Mouse (Mus musculus): ENCODE data around the gene Pknox2. TPM values are rescaled to one million over a fixed set of nuclear protein-coding genes. Genes with fewer than 3 reads are reported as not detected.

Pknox2 gene
- polyA plus RNA-seq, 2 experiments from 2014 or later: not detected

DNA sequence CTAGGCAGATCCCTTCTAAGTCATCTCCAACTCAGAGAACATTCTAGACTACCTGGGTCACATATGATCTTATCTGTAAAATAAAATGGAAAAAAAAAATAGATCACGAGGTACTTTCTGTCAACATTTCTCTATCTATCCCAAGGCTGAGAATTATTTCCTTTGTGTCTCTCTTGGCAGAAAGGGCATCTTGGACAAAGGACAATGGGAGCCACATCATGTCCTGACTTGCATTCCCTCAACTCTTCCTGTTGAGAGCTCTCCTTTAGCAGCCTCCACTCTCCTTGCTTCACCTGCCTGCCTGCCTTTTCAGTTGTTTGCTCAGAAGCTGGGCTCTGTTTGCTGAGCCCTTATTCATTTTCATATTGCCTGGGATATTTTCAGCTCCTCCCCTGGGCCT lies 103.0 kb downstream of the Pknox2 start:
- no peak for ATAC-seq

DNA sequence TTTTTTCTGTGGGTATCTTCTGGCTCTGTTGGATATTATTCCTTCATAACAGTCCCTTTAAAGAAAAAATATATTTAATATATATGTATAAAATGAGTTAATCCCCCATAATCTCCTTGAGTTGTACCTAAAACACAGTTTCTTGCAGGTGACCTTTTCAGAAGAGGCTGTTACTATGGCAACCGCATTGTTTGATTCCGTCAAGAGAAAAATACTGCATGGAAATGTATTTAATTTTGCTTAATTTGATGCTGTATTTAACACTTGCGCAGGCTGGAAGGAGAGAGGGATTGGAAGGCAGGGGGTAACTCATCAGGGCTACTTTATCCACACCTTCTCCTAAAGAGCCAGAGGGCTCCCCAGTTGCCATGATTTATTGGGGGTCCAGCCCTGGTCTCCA lies 108.3 kb downstream of the Pknox2 start:
- no peak for ATAC-seq

DNA sequence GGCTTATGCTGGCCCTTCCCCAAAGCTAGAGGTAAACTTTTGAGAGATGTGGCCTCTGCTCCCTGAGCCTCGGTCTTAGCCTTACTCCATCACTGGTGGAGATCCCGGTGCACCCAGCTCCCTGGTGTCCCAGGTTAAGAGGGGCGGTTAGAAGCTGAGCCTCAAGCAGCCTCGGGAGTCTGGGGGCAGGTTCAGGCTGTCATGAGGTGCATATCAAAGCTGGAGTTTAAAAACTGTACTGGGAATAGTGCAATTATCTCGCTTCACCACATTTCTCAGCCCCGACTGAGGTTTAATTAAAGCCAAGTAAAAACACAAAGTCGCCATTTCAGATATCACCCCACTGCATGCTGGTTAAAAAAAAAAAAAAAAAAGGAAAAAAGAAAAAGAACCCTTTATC lies 108.8 kb downstream of the Pknox2 start:
- no peak for ATAC-seq

DNA sequence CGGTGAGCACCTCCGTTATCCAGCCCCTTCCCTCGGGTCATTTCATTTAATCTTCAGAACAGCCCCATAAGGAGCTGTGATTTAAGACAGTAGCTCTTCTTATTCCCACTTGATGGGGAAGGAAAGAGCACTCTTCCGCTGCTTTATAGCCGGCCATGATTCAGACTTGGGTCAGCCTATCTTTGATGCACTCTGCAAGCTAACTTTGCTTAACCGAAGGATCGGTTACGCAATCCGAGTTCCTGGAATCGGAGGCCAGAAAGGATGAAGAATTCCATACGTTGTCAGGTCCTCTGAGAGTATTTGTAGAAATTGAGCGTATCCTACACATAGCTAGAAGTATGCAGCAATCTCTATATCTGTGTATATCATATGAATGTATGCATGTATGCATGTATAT lies 109.8 kb downstream of the Pknox2 start:
- ATAC-seq: no peak

DNA sequence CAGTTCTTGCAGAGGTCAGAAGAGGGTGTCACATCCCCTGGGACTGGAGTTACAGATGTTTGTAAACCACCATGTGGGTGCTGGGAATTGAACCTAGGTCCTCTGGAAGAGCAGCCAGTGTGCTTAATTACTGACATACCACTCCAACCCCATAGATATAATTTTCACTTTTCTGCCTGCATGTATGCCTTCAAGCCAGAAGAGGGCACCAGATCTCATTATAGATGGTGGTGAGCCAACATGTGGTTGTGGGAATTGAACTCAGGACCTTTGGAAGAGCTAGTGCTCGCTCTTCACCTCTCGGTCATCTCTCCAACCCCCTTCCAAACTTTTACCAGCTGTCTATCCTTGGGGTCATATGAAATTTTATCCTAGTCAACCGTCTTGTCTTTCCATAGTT lies 112.0 kb downstream of the Pknox2 start:
- no peak for ATAC-seq

DNA sequence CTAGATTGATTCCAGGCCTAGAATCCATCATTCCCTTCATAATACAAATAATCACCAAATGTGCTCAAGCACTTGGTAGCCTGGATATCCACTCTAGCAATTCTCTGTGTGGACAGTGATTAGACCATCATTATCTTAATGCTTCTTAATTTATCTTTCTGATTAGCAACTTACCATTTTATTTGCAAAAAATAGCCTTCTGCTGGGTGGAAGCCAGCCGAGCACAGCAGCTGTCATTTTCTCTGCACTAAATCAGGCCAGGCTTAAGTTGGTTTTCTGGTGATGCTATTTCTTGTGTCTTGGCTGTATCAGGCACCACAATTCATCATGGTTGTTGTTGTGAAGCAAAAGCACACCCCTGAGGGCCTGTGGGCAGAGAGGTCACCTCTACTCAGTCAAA lies 112.9 kb downstream of the Pknox2 start:
- ATAC-seq: no peak

DNA sequence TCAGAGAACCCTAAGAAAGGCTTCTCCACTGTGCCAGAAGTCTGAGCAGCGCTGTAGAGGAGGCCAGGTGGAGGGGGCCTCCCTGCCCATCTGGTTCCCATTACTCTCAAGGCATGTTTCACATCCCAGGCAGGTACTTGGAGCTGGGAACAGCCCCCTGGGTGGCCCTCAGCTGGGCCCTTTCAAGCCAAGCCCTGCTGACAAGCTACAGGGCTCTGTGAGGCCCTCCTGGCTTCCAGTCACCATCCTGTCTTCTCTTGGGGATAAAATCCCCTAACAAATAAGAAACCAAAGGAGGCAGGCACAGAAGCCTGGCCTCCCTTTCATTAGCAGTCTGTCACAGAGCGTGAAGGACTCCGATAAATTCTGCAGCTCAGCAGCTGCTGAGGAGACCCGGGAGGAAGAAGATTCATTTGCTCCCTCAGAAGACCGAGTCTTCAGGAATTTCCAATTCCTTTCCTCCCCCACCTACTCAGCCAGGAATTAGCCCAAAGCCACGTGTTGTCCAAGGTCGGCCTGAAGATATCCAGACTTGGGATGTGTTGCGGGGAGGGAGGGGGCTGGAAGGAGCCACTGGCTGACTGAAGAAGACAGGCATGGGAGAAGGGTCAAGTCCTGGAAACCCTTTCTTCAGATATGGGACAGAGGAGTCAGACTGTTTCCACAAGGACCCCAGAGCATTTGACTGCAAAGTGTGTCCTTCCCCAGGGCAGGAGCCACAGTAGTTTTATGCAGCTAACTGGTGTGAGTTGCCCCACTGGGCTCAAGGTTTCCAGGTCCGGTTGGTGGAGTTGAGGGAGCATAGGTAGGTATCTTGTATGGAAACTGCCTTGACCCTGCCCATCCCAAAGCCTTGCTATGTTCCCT lies 116.6 kb downstream of the Pknox2 start:
- no peak for ATAC-seq

DNA sequence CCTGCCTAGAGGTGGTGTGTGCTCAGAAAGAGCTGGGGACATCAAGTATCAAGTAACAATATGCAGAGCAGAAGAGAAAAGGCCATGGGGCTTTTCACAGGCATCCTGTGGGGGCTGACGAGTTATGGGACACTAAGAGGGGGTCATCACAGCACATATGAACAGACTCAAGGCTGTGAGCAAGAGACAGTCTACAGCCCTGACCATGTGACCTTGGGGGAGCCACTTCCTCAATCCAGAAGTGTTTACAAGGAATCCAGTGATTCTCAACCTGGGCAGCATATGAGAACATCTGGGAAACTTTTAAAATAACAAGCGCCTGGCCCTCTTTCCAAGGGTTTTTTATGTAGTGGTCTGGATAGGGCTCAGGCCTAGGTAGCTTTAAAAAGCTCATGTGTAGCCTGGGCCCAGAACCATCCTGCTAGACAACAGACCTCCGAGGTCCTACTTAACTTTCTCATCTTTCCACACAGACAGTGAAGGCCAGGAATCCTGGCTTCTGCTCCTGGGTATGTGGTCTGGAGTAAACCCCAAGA lies 117.3 kb downstream of the Pknox2 start:
- ATAC-seq: no peak

DNA sequence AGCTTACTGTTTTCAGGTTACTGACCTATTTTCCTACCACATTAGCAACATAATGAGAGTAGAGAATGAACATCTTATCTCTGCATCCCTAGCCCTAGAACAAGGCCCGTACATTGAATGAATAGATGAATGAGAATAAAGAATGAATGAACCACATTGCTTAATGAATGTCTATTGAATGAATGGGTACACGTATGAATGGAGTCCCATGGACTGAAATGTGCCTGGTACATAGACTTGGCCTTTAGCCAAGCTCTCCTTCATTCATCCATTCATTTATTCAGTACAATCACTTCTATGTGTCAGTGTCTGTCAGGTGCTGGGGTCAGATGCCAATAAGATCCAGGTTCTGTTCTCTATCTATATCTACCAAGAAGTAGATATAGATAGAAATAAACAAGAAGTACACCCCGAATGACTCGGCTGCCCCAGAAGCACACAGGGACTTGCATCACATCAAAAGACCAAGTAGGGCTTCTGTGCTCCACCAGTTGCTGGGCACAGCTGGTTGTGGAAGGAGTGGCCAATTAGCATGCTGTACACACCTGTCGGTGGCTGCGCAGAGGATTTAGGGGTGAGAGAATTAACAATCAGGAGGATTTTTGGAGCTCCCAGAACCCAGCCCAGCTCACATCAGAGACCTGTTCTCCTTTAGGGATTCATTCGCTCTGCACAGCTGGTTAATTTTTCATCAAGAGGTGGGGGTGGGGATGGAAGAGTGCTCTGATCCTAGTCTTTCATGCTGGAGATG lies 119.2 kb downstream of the Pknox2 start:
- ATAC-seq: no peak

DNA sequence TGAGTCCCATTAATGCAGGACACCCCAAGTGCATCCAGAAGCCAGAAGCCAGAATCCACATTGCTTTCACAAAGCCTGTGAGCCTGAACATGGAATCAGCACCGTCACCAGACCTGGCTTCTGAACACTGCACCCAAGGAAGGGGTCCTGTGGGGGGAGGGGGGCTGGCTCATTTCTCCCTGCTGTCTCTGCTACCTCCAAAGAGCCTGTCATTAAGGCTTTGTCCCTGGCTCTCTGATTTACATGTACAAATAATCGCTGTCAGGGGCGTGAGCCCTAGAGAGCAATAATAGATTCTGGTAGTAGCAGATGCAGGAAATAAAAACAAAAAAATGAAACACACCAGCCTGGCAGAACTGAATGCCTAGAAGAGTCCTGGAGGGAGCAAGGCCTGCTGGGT lies 121.3 kb downstream of the Pknox2 start:
- ATAC-seq: no peak

DNA sequence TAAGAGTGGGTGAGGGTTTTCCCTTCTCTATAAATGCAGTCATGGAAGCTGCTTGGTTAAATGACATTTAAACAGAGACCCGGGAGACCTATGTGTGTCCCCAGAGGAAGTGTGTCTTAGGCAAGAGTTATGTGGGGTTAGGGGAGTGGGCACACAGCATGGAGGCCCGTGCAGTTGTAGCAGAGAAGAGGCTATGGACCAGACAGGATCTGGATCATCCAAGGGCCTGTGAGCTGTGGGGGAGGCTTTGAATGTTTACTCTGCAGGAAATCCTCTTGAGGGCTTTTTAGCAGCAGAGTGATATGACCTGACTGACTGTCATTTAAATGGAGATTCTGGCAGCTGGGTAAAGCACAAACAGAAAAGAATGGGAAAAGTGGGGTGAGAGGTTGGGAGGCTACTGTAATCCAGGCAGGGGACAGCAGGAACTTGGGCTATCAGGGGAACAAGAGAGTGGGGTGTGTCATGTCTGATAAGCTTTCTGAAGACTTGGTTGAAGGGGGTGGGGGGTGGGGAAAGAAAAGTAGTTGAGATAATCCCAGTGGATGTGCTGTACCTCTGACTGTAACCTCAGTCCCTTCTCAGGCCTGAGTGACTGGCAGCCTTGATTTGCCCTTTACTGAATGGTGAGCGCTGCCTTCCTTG lies 125.5 kb downstream of the Pknox2 start:
- ATAC-seq: no peak

DNA sequence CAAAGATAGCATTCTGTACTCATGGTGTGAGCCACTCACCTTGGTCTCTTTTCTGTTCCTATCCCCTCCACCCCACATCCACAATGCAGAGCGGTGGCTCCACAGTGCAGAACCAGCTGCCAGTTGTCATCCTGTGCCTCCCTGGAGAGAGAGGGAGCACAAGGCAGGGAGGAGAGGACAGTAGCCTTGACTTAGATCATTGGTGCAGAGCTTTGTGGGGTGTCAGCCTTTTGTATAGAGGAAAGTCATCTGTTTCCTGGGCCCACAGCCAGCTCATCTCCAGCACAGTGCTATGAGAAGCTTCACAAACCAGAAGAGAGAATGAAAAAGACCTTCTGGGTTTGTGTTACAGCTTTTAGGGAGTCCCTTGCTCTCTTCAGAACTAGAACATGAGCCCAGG lies 129.1 kb downstream of the Pknox2 start:
- no peak for ATAC-seq

DNA sequence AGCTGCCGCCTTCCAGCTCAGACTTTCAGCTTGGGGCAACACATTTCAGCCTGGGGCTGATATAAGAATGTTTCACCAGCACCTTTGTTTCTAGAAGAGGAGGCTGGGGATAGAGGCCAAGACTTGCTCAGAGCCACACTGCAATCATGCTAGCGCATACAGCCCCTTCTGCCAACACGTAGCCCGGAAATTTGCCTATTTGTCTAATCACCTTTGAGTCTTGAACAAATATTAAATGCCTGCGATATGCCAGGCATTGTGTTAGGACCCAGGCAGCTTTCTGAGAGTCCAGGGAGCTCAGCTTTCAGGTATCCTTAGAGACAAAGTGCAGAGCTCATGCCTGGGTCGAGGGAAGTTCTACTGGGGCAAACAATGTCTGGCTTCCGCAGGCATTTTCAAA lies 130.0 kb downstream of the Pknox2 start:
- no peak for ATAC-seq

DNA sequence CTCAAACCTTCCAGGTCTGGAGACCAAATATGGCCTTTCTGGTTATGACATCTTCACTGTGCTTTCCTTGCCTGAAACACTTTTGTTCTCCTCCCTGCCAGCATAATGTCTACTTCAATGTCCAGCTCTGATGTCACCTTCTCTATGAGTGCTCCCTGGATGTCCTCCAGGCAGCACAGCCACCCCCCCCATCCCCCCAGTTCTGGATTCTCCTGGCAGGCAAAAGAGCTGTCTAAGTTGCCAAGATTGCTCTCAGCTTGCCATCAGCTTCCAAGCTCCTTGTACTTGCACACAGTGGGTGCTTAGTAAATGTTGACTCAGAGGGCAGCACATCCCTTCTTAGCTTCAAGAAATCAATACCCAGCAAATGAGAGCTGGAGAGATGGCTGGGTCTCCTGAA lies 131.0 kb downstream of the Pknox2 start:
- no peak for ATAC-seq

DNA sequence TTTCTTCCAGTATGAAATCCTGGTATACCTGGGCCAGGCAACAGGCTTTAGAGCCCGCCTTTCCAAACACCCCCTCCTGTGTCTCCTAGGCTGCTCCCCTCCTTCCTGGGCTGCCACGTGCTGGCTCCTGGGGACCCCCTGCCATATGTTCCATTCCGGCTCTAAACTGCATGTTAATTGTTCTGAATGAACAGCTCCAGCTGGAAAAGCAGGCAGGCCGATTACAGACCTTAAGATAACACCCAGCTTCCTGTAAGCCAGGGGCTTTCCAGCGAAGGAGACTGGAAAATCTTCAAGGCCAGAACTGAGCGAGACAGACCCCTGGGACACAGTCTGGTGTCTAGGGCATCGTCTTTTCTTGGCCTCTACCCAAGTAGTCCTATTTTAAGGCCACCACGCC lies 133.6 kb downstream of the Pknox2 start:
- ATAC-seq: no peak

DNA sequence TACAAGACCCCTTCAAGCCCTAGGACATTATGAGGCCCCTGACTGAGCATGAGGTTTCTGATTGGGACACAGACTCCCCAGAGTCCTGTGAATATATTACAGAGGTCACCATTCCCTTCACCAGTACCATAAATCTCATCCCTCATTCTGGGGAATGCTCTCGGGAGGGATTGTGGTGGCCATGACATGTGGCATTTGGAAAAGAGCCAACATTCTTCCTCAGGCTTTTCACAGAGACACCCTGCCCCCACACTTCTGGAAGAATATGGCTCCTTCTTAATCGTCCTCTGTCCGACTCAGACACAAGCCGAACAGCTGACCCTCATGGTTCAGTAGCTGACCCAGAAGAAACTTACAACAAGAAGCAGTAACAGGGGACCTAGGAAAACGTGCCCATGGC lies 139.1 kb downstream of the Pknox2 start:
- ATAC-seq: no peak

DNA sequence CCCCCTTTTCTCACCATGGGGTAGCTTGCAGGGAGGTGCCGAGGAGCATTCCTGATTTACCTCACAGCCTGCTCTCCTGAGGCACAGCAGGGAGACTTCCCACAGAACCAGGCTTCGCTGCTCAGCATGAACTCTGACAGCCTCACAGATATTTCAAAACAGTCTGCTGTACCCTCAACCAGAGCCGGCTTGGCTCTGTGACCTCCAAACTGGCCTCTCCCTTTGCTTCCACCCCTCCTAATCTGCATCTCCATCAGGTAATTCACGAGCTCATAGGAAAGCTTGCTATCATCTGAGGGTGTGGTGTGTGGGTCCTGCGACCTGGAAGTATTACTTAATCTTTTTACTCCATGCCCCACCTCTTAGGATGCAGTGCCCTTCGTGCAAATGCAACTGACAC lies 142.5 kb downstream of the Pknox2 start:
- ATAC-seq: no peak

DNA sequence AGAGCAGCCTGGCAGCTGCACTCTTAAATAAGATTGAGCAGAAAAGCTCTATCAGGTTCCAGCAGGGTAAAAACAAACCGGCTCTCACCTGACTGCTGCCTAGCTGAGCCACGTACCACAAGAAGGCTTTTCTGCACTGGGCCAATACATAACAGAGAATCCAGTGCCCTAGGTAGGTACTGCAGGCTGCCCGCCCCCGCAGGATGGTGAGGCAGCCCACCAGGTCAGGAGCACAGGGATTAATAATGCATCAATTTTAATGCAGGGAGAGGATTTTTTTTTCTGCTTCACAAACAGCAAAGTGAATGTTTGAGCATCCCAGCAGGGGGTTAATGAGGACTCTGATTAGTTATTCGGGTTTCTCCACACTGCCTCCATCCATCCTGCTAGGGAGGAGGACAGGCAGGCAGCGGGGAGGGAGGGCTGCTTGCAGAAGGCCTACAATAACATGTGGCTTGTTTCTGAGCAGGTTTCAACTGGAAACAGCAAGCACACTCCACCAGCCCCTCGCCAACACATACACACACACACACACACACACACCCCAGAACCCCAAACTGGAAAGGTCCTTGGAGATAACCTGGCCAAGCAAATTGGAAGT lies 145.2 kb downstream of the Pknox2 start:
- ATAC-seq: no peak

DNA sequence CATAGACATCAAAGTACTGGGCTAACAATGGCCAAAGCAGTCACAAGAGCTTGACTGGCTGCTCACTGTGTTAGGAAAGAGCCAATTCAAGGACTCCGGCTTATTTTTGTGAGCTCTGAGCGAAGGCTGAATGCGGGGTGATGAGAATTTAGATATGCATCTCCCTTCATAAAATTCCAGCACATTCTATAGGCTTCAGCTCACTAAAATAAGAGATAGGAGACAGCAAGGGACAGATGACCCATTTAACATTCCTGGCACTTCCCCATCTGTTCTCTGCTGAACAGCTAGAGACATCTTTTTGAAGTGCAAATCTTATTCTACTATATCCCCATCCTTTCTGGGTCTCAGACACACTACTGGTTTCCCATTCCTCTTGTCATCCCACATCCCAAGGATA lies 147.8 kb downstream of the Pknox2 start:
- no peak for ATAC-seq

DNA sequence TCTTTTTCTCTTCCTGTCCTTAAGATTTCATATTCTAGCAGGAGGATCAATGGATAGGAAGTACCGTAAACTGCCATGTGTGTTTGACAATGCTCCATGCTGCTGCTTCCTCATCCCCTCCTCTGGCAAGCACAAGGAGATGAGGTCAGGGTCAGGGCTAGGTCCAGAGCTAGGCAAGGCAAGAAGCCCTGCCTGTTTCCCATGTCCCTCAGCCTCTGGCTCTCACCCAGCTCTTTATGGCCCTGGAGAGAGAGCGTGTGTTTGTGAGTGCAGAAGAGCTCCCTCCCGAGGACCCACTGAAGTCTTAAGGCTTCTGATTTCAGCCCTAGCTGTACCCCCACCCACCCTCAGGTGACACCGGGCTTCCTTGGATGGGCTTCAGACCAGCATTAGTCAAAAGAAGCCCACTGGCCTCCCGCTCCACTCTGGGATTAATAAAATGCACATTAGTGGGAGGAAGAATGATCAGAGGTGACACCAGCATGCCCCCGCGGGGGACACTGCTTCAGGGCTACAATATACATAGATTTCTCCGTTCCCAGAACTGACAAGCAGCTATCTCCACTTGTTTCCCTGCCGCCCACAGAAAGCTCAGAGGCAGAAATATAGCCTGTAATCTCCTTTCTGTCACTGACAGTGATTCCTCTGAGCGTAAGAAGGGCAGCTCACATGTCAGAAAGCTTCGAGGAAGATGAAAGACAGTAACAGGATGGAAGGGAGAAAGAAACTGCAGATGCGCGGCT lies 156.4 kb downstream of the Pknox2 start:
- no peak for ATAC-seq

DNA sequence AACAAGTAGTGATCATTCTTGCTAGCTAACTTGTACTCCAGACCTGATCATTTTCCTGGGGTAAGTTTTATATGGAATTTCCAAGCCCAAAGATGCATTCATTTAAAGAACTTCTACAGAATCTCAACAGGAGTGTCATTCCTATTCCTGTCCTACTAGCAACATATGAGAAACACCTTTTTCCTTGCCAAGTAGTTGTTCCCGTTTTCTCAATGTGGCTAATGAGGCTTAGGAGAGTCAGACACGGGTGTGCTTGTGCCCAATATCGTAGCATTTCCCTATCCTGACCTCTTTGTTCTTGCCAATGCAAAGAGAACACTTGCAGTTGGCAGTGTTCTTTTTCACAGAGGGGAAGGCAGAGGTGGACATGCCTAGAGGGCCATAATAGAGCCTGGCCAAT lies 157.2 kb downstream of the Pknox2 start:
- ATAC-seq: no peak

DNA sequence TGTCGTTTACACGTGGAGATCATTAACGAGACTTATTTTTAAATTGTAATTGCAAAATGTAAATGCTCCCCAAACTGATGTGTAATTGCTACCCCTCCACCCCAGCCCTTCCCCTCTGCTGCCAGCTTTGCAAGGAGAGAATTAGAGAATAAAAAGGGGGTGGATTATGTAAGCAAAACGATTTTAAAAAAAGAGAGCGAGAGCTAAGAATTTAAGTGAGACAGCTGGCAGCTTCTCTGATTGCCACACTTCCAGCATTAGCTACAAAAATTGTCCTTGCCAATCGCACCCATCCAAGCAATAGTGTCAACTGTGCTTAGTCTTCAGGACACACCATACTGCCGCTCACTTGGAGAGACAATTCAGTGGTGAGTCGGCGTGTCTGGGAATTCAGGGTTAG lies 162.0 kb downstream of the Pknox2 start:
- ATAC-seq: no peak
